Mouse (Mus musculus): Measurements from ENCODE around the gene Mob3a. TPM values are rescaled to one million over a fixed set of nuclear protein-coding genes. Genes with fewer than 3 reads are reported as not detected.

Mob3a gene
- polyA plus RNA-seq, 1 experiment from 2014 or later, result 34.8 TPM

- H3K4me3 ChIP-seq, result no peak overlapping the region
- peaks cover 61% of the 10 kb centered on the region for H3K4me1 ChIP-seq (replicated peaks)
- no peak overlapping the region for H3K27ac ChIP-seq (ENCODE audit: poor library complexity, severe bottlenecking)
- no peak overlapping the region for H3K4me2 ChIP-seq
- no peaks in the 10 kb centered on the region for H3K9me3 ChIP-seq (replicated peaks)
- no peak for ATAC-seq (ENCODE audit: insufficient number of reproducible peaks, low FRiP score)
- no peak overlapping the region for H3K9ac ChIP-seq
- 95% methylated on average over 7 of the region's 7 CpGs for WGBS
- peaks cover 79% of the 10 kb centered on the region for H3K36me3 ChIP-seq
- no peaks in the 10 kb centered on the region for H3K27me3 ChIP-seq (replicated peaks)
Observed at GRCm38 (mm10) chr10:80669737-80670485, 31.9 kb downstream of the Mob3a start.

- H3K9me3 ChIP-seq (replicated peaks), result no peaks in the 10 kb centered on the region
- 87% methylated on average over 12 of the region's 12 CpGs for WGBS
- H3K4me2 ChIP-seq, result no peak overlapping the region
- H3K27ac ChIP-seq (ENCODE audit: poor library complexity, severe bottlenecking), result no peak overlapping the region
- ATAC-seq (ENCODE audit: insufficient number of reproducible peaks, low FRiP score), result no peak
- H3K9ac ChIP-seq, result no peak overlapping the region; the same call in 1 of the 2 replicates
- no peaks in the 10 kb centered on the region for H3K27me3 ChIP-seq (replicated peaks)
- H3K4me3 ChIP-seq, result no peak overlapping the region
- H3K36me3 ChIP-seq, result peaks cover 79% of the 10 kb centered on the region
- H3K4me1 ChIP-seq (replicated peaks), result peaks cover 61% of the 10 kb centered on the region
Observed at GRCm38 (mm10) chr10:80669018-80669417, 32.8 kb downstream of the Mob3a start.

DNA sequence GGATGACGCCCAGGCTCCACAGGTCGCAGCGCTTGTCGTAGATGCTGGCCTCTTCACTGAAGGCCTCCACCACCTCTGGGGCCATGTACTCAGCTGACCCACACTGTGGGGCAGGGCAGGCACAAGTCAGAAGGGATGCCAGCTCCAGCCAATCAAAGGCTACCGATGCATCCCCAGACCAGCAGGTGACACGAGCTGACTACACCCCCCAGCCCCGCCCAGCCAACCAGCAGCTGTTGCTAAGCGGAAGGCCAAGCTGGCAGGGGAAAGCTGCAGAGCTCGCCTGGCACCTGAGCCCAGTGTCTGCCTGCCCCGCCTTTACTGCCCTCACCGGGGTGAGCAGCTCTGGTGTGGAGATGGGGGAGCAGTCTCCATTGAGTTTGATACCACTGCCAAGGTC, 33.2 kb downstream of the Mob3a start:
- Histone ChIP-seq H3K9me3 (replicated peaks) (no peaks in the 10 kb centered on the region), H3K27ac (ENCODE audit: poor library complexity, severe bottlenecking) (no peak overlapping the region), H3K9ac (no peak overlapping the region), H3K4me1 (replicated peaks) (peaks cover 61% of the 10 kb centered on the region), H3K27me3 (replicated peaks) (no peaks in the 10 kb centered on the region), H3K36me3 (peaks cover 79% of the 10 kb centered on the region), H3K4me3 (no peak overlapping the region), H3K4me2 (no peak overlapping the region)
- ATAC-seq (ENCODE audit: insufficient number of reproducible peaks, low FRiP score), result no peak
- WGBS, result 83% methylated on average over 11 of the region's 11 CpGs

DNA sequence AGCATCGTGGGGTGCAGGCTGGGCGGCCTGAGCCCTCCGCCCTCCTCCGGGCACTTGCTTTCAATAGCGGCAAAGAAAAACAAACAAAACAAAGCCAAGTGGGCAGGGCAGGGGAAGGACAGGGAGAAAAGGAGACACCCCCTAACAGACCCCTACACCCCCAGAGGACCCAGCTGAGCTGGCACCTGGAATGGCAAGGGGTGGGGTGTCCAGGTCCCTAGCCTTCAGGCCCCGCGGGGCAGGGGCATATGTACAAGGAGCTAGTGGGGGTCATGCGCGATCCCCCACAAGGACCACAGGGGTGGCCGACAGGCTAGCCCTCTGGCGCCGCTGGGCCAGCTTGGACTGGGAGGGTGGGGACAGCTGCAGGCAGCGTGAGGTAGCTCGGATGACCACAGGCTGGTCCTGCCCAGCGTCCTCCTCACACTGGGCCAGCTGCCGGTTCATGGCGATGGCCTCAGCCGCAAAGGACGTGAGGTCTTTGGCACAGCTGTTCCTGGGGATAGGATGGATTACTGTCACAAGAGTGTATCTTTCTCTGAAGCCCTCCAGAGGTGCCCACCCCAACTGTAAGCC, 34.9 kb downstream of the Mob3a start:
- Histone ChIP-seq H3K9ac (0 out of 2 replicates have a peak overlapping the region, but pooled peaks have one; percentile 15), H3K27ac (ENCODE audit: poor library complexity, severe bottlenecking) (no peak overlapping the region), H3K4me1 (replicated peaks) (peaks cover 49% of the 10 kb centered on the region), H3K4me2 (no peak overlapping the region), H3K9me3 (replicated peaks) (no peaks in the 10 kb centered on the region), H3K36me3 (peaks cover 65% of the 10 kb centered on the region), H3K27me3 (replicated peaks) (no peaks in the 10 kb centered on the region), H3K4me3 (no peak overlapping the region)
- no peak for ATAC-seq (ENCODE audit: insufficient number of reproducible peaks, low FRiP score)
- WGBS, result 85% methylated on average over 19 of the region's 19 CpGs

- Histone ChIP-seq H3K27ac (ENCODE audit: poor library complexity, severe bottlenecking) (peak overlapping the region; percentile 86), H3K27me3 (replicated peaks) (no peaks in the 10 kb centered on the region), H3K4me1 (replicated peaks) (peaks cover 44% of the 10 kb centered on the region), H3K9ac (peak overlapping the region; percentile 15; the same call in 1 of the 2 replicates), H3K4me3 (no peak overlapping the region), H3K4me2 (no peak overlapping the region), H3K9me3 (replicated peaks) (no peaks in the 10 kb centered on the region), H3K36me3 (peaks cover 58% of the 10 kb centered on the region)
- 79% methylated on average over 10 of the region's 10 CpGs for WGBS
- ATAC-seq (ENCODE audit: insufficient number of reproducible peaks, low FRiP score), result no peak
Observed at GRCm38 (mm10) chr10:80665981-80666733, 35.6 kb downstream of the Mob3a start.

GRCm38 (mm10) chr10:80665459-80665858, 36.3 kb downstream of the Mob3a start:
- no peak for ATAC-seq (ENCODE audit: insufficient number of reproducible peaks, low FRiP score)
- Histone ChIP-seq H3K4me1 (replicated peaks) (peaks cover 44% of the 10 kb centered on the region), H3K27me3 (replicated peaks) (no peaks in the 10 kb centered on the region), H3K9me3 (replicated peaks) (no peaks in the 10 kb centered on the region), H3K27ac (ENCODE audit: poor library complexity, severe bottlenecking) (peak overlapping the region; percentile 86), H3K4me2 (peak overlapping the region; percentile 57; the same call in 1 of the 2 replicates), H3K36me3 (peaks cover 51% of the 10 kb centered on the region), H3K4me3 (no peak overlapping the region), H3K9ac (peak overlapping the region; percentile 60; the same call in 1 of the 2 replicates)
- WGBS, result 64% methylated on average over 4 of the region's 4 CpGs

- Histone ChIP-seq H3K36me3 (peaks cover 46% of the 10 kb centered on the region), H3K27me3 (replicated peaks) (no peaks in the 10 kb centered on the region), H3K4me2 (peak overlapping the region; percentile 57), H3K9me3 (replicated peaks) (no peaks in the 10 kb centered on the region), H3K9ac (peak overlapping the region; percentile 60), H3K4me3 (0 out of 2 replicates have a peak overlapping the region, but pooled peaks have one; percentile 27), H3K4me1 (replicated peaks) (peaks cover 44% of the 10 kb centered on the region), H3K27ac (ENCODE audit: poor library complexity, severe bottlenecking) (peak overlapping the region; percentile 86)
- WGBS, result 10% methylated on average over 10 of the region's 10 CpGs
- peak; percentile 70 for ATAC-seq (ENCODE audit: insufficient number of reproducible peaks, low FRiP score)
Observed at GRCm38 (mm10) chr10:80665016-80665380, 36.8 kb downstream of the Mob3a start.

DNA sequence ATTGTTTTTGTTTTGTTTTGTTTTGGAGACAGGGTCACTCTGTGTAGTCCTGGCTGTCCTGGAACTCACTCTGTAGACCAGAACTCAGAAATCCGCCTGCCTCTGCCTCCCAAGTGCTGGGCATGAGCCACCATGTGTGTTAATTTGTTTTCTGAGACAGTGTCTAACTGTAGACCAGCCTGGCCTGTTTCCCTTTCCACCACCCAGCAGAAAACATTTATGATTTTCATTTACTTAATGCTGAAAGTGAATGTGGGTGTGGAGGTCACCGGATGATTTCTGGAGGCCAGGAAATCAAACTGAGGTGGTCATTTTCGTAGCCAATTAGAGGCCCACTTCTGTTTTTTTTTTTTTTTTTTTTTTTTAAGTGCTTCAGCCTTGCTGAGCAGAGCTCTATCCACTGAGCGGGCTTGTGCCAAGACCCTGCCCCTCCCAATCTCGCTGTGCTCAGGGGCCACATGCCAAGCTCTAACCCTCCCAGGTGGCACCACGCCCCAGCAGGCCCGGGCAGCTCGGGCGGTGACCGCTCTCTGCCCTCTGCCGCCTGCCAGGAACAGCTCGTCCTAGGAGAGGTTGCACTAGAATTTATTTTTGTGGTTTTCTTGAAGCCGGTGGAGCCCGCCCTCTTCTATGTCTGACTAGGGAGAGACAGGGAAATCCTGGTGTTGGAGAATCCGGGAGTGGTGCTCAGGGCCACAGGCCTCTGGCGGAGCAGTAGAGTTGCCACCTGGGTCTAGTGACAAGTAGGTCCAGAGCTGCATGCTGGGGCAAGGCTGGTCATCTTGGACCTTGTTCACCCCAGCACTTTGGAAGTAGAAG, 37.4 kb downstream of the Mob3a start:
- H3K27me3 ChIP-seq (replicated peaks), result no peaks in the 10 kb centered on the region
- H3K4me1 ChIP-seq (replicated peaks), result peaks cover 44% of the 10 kb centered on the region
- no peaks in the 10 kb centered on the region for H3K9me3 ChIP-seq (replicated peaks)
- peaks cover 40% of the 10 kb centered on the region for H3K36me3 ChIP-seq
- H3K9ac ChIP-seq, result peak overlapping the region; percentile 60
- peak overlapping the region; percentile 86 for H3K27ac ChIP-seq (ENCODE audit: poor library complexity, severe bottlenecking)
- 25% methylated on average over 16 of the region's 16 CpGs for WGBS
- ATAC-seq (ENCODE audit: insufficient number of reproducible peaks, low FRiP score), result peak; percentile 40
- peak overlapping the region; percentile 57 for H3K4me2 ChIP-seq
- H3K4me3 ChIP-seq, result peak overlapping the region; percentile 27; the same call in 1 of the 2 replicates

- WGBS, result 21% methylated on average over 5 of the region's 5 CpGs
Observed at GRCm38 (mm10) chr10:80663485-80664196, 38.1 kb downstream of the Mob3a start.

GRCm38 (mm10) chr10:80661149-80661548, 40.6 kb downstream of the Mob3a start:
- no peaks in the 10 kb centered on the region for H3K27me3 ChIP-seq (replicated peaks)
- H3K27ac ChIP-seq (ENCODE audit: poor library complexity, severe bottlenecking), result no peak overlapping the region
- 25% methylated on average over 5 of the region's 5 CpGs for WGBS
- H3K9ac ChIP-seq, result no peak overlapping the region
- H3K4me1 ChIP-seq (replicated peaks), result peaks cover 45% of the 10 kb centered on the region
- no peak overlapping the region for H3K4me2 ChIP-seq
- H3K4me3 ChIP-seq, result no peak overlapping the region
- no peak for ATAC-seq (ENCODE audit: insufficient number of reproducible peaks, low FRiP score)
- H3K36me3 ChIP-seq, result peaks cover 7% of the 10 kb centered on the region
- no peaks in the 10 kb centered on the region for H3K9me3 ChIP-seq (replicated peaks)

More at GRCm38 (mm10) chr10:80663485-80664196, 38.1 kb downstream of the Mob3a start:
- H3K36me3 ChIP-seq, result peaks cover 32% of the 10 kb centered on the region
- H3K9ac ChIP-seq, result no peak overlapping the region
- peak overlapping the region; percentile 86; the same call in 1 of the 2 replicates for H3K27ac ChIP-seq (ENCODE audit: poor library complexity, severe bottlenecking)
- no peaks in the 10 kb centered on the region for H3K27me3 ChIP-seq (replicated peaks)
- no peak overlapping the region for H3K4me3 ChIP-seq
- H3K9me3 ChIP-seq (replicated peaks), result no peaks in the 10 kb centered on the region
- no peak overlapping the region for H3K4me2 ChIP-seq
- H3K4me1 ChIP-seq (replicated peaks), result peaks cover 47% of the 10 kb centered on the region
- ATAC-seq (ENCODE audit: insufficient number of reproducible peaks, low FRiP score), result no peak

Measured in heart, embryonic 12.5 days (tissue).